Mouse (Mus musculus) C2C12 (cell line): ENCODE results near the gene 6820408C15Rik.

Experiments used
- CTCF ChIP-seq: IDR thresholded peaks from one replicate; pipeline ENCODE4 v1.5.1; 2011; ENCODE audit not compliant: control insufficient read depth, insufficient read depth, insufficient read length
- MAX ChIP-seq: IDR thresholded peaks from one replicate; pipeline ENCODE4 v1.6.1; 2011; ENCODE audit warnings: mild to moderate bottlenecking, control low read depth
- MYOD1 ChIP-seq: IDR thresholded peaks from one replicate; pipeline ENCODE4 v1.6.1; 2011; ENCODE audit warnings: low read depth; ENCODE audit not compliant: control insufficient read depth, insufficient read length
- MYOG ChIP-seq: IDR thresholded peaks from one replicate; pipeline ENCODE4 v1.6.1; 2011; ENCODE audit not compliant: control insufficient read depth, insufficient read length; ENCODE audit errors: extremely low read depth
- USF1 ChIP-seq: IDR thresholded peaks from one replicate; pipeline ENCODE4 v1.6.1; 2011; ENCODE audit warnings: low read depth, mild to moderate bottlenecking, control low read depth, moderate library complexity

DNA sequence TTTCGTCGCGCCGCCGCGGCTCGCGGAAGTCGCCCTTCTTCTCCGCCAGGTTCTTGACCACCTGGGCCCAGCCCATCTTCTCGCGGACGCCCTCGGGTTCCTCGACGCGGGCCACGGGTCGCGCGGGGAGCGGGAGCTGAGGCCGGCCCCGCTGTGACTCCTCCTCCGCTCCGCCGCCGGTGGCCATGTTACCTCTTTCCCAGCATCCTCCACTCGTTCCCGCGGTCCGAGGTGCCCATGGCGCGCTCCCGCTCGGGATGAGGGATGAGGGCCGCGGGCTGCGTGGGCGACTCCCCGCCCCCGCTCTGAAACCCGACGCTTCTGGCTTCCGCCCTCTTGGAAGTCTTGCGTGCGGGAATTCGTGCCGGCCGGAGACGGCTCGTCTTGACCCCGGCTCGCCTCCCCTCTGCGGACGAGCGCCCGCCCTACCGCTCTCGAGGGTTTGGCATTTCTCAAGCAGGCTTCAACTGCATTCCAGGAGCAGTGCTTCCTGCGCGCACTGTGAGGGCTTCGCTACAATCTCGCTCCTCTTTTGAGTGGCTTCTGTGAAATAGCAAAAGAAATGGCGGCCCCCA is 709 bp upstream of the 6820408C15Rik start, which contains the start of gene Zcchc3:
- TF ChIP-seq USF1 (no peak), CTCF (no peak), MAX (no peak), MYOD1 (no peak), MYOG (no peak)
